Mouse (Mus musculus): ENCODE measurements around the gene Phospho1.

GRCm38 (mm10) chr11:95841498-95841830 lies 17.2 kb downstream of the Phospho1 start:
- TF ChIP-seq MYOG (IDR thresholded peaks at IDR 0.05; ENCODE audit: control insufficient read depth in 1 of 3, insufficient read depth in 1 of 3, insufficient read length in 2 of 3, low read depth in 2 of 3) = no peak
- no peak for TF ChIP-seq MAX (IDR thresholded peaks at IDR 0.05; ENCODE audit: low read depth)
- TF ChIP-seq POLR2A (IDR thresholded peaks at IDR 0.05; ENCODE audit: insufficient read length, low read depth) = no peak
- no peak for TF ChIP-seq MYOD1 (IDR thresholded peaks at IDR 0.05; ENCODE audit: control insufficient read depth in 1 of 3, insufficient read length in 2 of 3, low read depth in 2 of 3)
